Comparison of ENCODE assay signal across 14 mouse cellular contexts in genomic region chr2:8675537-8675936, GRCm38 (mm10).
DNase-seq lines count a peak whose midpoint lies in the region; ATAC-seq and TF ChIP-seq lines count a peak whose summit lies in the region.
"Had no signal": no experiment of that assay in that cellular context is flagged by ENCODE, and none has a peak within 500 bp of the region (broad histone marks: within the 10 kb centered on the region; RNA-seq: fewer than 3 reads in every experiment).

No protein-coding gene starts in this region.

- H3K9me3 ChIP-seq in intestine, postnatal 0 days (ENCODE audit: control insufficient read depth) = no peaks in the 10 kb centered on the region
- H3K9me3 ChIP-seq in intestine, embryonic 16.5 days (ENCODE audit: control insufficient read depth, low read length) = no peaks in the 10 kb centered on the region
- no peaks in the 10 kb centered on the region for H3K9me3 ChIP-seq in midbrain, postnatal 0 days (ENCODE audit: low read length)
- H3K9me3 ChIP-seq in midbrain, embryonic 13.5 days = no peaks in the 10 kb centered on the region
- H3K9me3 ChIP-seq in stomach, postnatal 0 days (ENCODE audit: control insufficient read depth, low read length) = no peaks in the 10 kb centered on the region
- H3K9me3 ChIP-seq: embryonic facial prominence, embryonic 13.5 days; midbrain, embryonic 10.5 days had no signal

- H3K4me1 ChIP-seq in intestine, postnatal 0 days (replicated peaks; ENCODE audit: control insufficient read depth, insufficient read depth, low read length) = no peaks in the 10 kb centered on the region
- no peaks in the 10 kb centered on the region for H3K4me1 ChIP-seq in intestine, embryonic 16.5 days (ENCODE audit: control insufficient read depth, insufficient read depth, low read length)
- H3K4me1 ChIP-seq in midbrain, postnatal 0 days (ENCODE audit: insufficient read depth, low read length) = no peaks in the 10 kb centered on the region
- no peaks in the 10 kb centered on the region for H3K4me1 ChIP-seq in midbrain, embryonic 13.5 days (replicated peaks)
- no peaks in the 10 kb centered on the region for H3K4me1 ChIP-seq in stomach, postnatal 0 days (replicated peaks; ENCODE audit: control insufficient read depth, insufficient read depth)
- H3K4me1 ChIP-seq: embryonic facial prominence, embryonic 13.5 days; midbrain, embryonic 10.5 days had no signal

- WGBS in intestine, postnatal 0 days = 60% methylated on average over 4 of the region's 4 CpGs
- 68% methylated on average over 4 of the region's 4 CpGs for WGBS in intestine, embryonic 16.5 days
- 65% methylated on average over 4 of the region's 4 CpGs for WGBS in midbrain, postnatal 0 days
- WGBS in midbrain, embryonic 13.5 days = 67% methylated on average over 4 of the region's 4 CpGs
- 62% methylated on average over 4 of the region's 4 CpGs for WGBS in stomach, postnatal 0 days

- H3K4me2 ChIP-seq in intestine, postnatal 0 days (replicated peaks; ENCODE audit: low read depth) = no peak overlapping the region
- H3K4me2 ChIP-seq in intestine, embryonic 16.5 days (ENCODE audit: low read depth, low read length) = no peak overlapping the region
- no peak overlapping the region for H3K4me2 ChIP-seq in midbrain, postnatal 0 days (ENCODE audit: low read depth, low read length, poor library complexity, severe bottlenecking)
- H3K4me2 ChIP-seq in midbrain, embryonic 13.5 days (replicated peaks) = no peak overlapping the region
- no peak overlapping the region for H3K4me2 ChIP-seq in stomach, postnatal 0 days (replicated peaks; ENCODE audit: low read depth)
- H3K4me2 ChIP-seq: embryonic facial prominence, embryonic 13.5 days had no signal

- no peak overlapping the region for H3K9ac ChIP-seq in intestine, postnatal 0 days (ENCODE audit: low read depth, low read length)
- no peak overlapping the region for H3K9ac ChIP-seq in intestine, embryonic 16.5 days (ENCODE audit: low read depth, low read length)
- no peak overlapping the region for H3K9ac ChIP-seq in midbrain, postnatal 0 days (replicated peaks; ENCODE audit: low read length, poor library complexity, severe bottlenecking)
- no peak overlapping the region for H3K9ac ChIP-seq in midbrain, embryonic 13.5 days (replicated peaks)
- no peak overlapping the region for H3K9ac ChIP-seq in stomach, postnatal 0 days (ENCODE audit: low read length)
- H3K9ac ChIP-seq: embryonic facial prominence, embryonic 13.5 days had no signal

- TF ChIP-seq EP300 in stomach, postnatal 0 days (optimal IDR thresholded peaks at IDR 0.05) = no peak

- H3K27me3 ChIP-seq in intestine, postnatal 0 days (replicated peaks; ENCODE audit: control insufficient read depth, insufficient read depth, low read length) = no peaks in the 10 kb centered on the region
- no peaks in the 10 kb centered on the region for H3K27me3 ChIP-seq in intestine, embryonic 16.5 days (replicated peaks; ENCODE audit: control insufficient read depth, insufficient read depth, low read length)
- no peaks in the 10 kb centered on the region for H3K27me3 ChIP-seq in midbrain, postnatal 0 days (ENCODE audit: insufficient read depth, low read length)
- H3K27me3 ChIP-seq in midbrain, embryonic 13.5 days = peaks cover 9% of the 10 kb centered on the region; the same call in 1 of the 2 replicates
- no peaks in the 10 kb centered on the region; the same call in 1 of the 2 replicates for H3K27me3 ChIP-seq in stomach, postnatal 0 days (ENCODE audit: control insufficient read depth, insufficient read depth, low read length)

- H3K27ac ChIP-seq in intestine, postnatal 0 days (ENCODE audit: low read depth, low read length) = no peak overlapping the region
- no peak overlapping the region for H3K27ac ChIP-seq in intestine, embryonic 16.5 days (ENCODE audit: low read length)
- H3K27ac ChIP-seq in midbrain, postnatal 0 days (ENCODE audit: low read depth, low read length) = no peak overlapping the region
- no peak overlapping the region for H3K27ac ChIP-seq in midbrain, embryonic 13.5 days
- H3K27ac ChIP-seq in stomach, postnatal 0 days (replicated peaks) = no peak overlapping the region
- H3K27ac ChIP-seq: embryonic facial prominence, embryonic 13.5 days; midbrain, embryonic 10.5 days had no signal

- H3K36me3 ChIP-seq in intestine, postnatal 0 days (ENCODE audit: control insufficient read depth, insufficient read depth) = no peaks in the 10 kb centered on the region
- H3K36me3 ChIP-seq in intestine, embryonic 16.5 days (ENCODE audit: control insufficient read depth, insufficient read depth, low read length) = no peaks in the 10 kb centered on the region
- no peaks in the 10 kb centered on the region for H3K36me3 ChIP-seq in midbrain, postnatal 0 days (ENCODE audit: insufficient read depth, low read length)
- no peaks in the 10 kb centered on the region for H3K36me3 ChIP-seq in midbrain, embryonic 13.5 days
- H3K36me3 ChIP-seq in stomach, postnatal 0 days (ENCODE audit: control insufficient read depth, insufficient read depth, low read length) = no peaks in the 10 kb centered on the region
- H3K36me3 ChIP-seq: embryonic facial prominence, embryonic 13.5 days; midbrain, embryonic 10.5 days had no signal

- TF ChIP-seq CTCF in intestine, postnatal 0 days (IDR thresholded peaks at IDR 0.05; ENCODE audit: low read depth) = peak; percentile 65
- TF ChIP-seq CTCF in midbrain, postnatal 0 days (IDR thresholded peaks at IDR 0.05) = peak; percentile 84
- TF ChIP-seq CTCF in brain, embryonic 14.5 days (IDR thresholded peaks at IDR 0.05; ENCODE audit: borderline replicate concordance, extremely low read depth, insufficient read depth, insufficient read length) = no peak
- peak; percentile 70 for TF ChIP-seq CTCF in stomach, postnatal 0 days (IDR thresholded peaks at IDR 0.05; ENCODE audit: low read depth)

- TF ChIP-seq POLR2A in brain, embryonic 14.5 days (IDR thresholded peaks at IDR 0.05; ENCODE audit: borderline replicate concordance, extremely low read depth, insufficient read depth, insufficient read length, poor library complexity, severe bottlenecking) = no peak

- H3K4me3 ChIP-seq in intestine, postnatal 0 days (ENCODE audit: low read depth, low read length) = no peak overlapping the region
- no peak overlapping the region for H3K4me3 ChIP-seq in intestine, embryonic 16.5 days (ENCODE audit: low read length)
- H3K4me3 ChIP-seq in midbrain, postnatal 0 days (ENCODE audit: low read depth, low read length) = no peak overlapping the region
- no peak overlapping the region for H3K4me3 ChIP-seq in midbrain, embryonic 13.5 days (replicated peaks)
- H3K4me3 ChIP-seq in stomach, postnatal 0 days (ENCODE audit: low read depth, low read length) = no peak overlapping the region
- H3K4me3 ChIP-seq: embryonic facial prominence, embryonic 13.5 days; midbrain, embryonic 10.5 days had no signal

- no peak for ATAC-seq in intestine, postnatal 0 days
- ATAC-seq in intestine, embryonic 16.5 days = no peak
- no peak for ATAC-seq in midbrain, postnatal 0 days (ENCODE audit: low FRiP score)
- no peak for ATAC-seq in midbrain, embryonic 13.5 days
- no peak for ATAC-seq in stomach, postnatal 0 days (ENCODE audit: low FRiP score, low TSS enrichment)

- DNase-seq in midbrain, postnatal 0 days (ENCODE audit: low spot score) = peak; percentile 40
- peak; percentile 47 for DNase-seq in brain, embryonic 14.5 days (ENCODE audit: low read depth)
- DNase-seq in stomach, postnatal 0 days (ENCODE audit: low spot score) = no peak
- no peak for DNase-seq in ovary, postnatal 14 days (ENCODE audit: low spot score)
- no peak for DNase-seq in urinary bladder, adult 2 months (ENCODE audit: low spot score)
- DNase-seq: kidney, postnatal 25 days; left cerebral cortex, postnatal 4 days; spleen, adult 18-20 months; thymus, postnatal 14 days had no signal

Comparison
In these comparisons a context has a peak if more than half of its experiments do, and no peak if none do; other contexts are left out.
1. DNase-seq: peak in midbrain, postnatal 0 days (single experiment) and brain, embryonic 14.5 days (single experiment); none in stomach, postnatal 0 days (single experiment), ovary, postnatal 14 days (single experiment) and urinary bladder, adult 2 months (single experiment).